Mouse (Mus musculus): ENCODE data around the gene Klhl21.
A peak's percentile ranks its signal among the peaks of the same experiment; 100 is the strongest.

The Klhl21 gene

GRCm38 (mm10) chr4:152008622-152009075 is at the start of gene Klhl21:
Gene Klhl21 (plus strand): TSS chr4:152008803.
- DNase-seq (ENCODE audit: extremely low read depth, low read depth), result peak; percentile 86

GRCm38 (mm10) chr4:151959849-151960512 is 48.6 kb upstream of the Klhl21 start:
- no peak for DNase-seq (ENCODE audit: extremely low read depth, low read depth)

- DNase-seq (ENCODE audit: extremely low read depth, low read depth), result peak; percentile 95
Observed at GRCm38 (mm10) chr4:151960513-151960854, 48.1 kb upstream of the Klhl21 start.

GRCm38 (mm10) chr4:151962817-151963216 is 45.8 kb upstream of the Klhl21 start:
- DNase-seq (ENCODE audit: extremely low read depth, low read depth), result peak; percentile 87

- DNase-seq (ENCODE audit: extremely low read depth, low read depth), result no peak
Observed at GRCm38 (mm10) chr4:151968204-151968921, 40.2 kb upstream of the Klhl21 start.

GRCm38 (mm10) chr4:151972221-151972967 is 36.2 kb upstream of the Klhl21 start:
- no peak for DNase-seq (ENCODE audit: extremely low read depth, low read depth)

GRCm38 (mm10) chr4:151975441-151975840 is 33.2 kb upstream of the Klhl21 start:
- DNase-seq (ENCODE audit: extremely low read depth, low read depth), result no peak

- DNase-seq (ENCODE audit: extremely low read depth, low read depth), result no peak
Observed at GRCm38 (mm10) chr4:151977748-151978147, 30.9 kb upstream of the Klhl21 start.

- no peak for DNase-seq (ENCODE audit: extremely low read depth, low read depth)
Observed at GRCm38 (mm10) chr4:151980699-151981098, 27.9 kb upstream of the Klhl21 start.

GRCm38 (mm10) chr4:151981363-151981762 is 27.2 kb upstream of the Klhl21 start:
- DNase-seq (ENCODE audit: extremely low read depth, low read depth), result no peak

GRCm38 (mm10) chr4:151983043-151983442 is 25.6 kb upstream of the Klhl21 start:
- DNase-seq (ENCODE audit: extremely low read depth, low read depth), result no peak

GRCm38 (mm10) chr4:151983560-151983959 is 25.0 kb upstream of the Klhl21 start:
- no peak for DNase-seq (ENCODE audit: extremely low read depth, low read depth)

GRCm38 (mm10) chr4:151985886-151986285 is 22.7 kb upstream of the Klhl21 start:
- no peak for DNase-seq (ENCODE audit: extremely low read depth, low read depth)

- no peak for DNase-seq (ENCODE audit: extremely low read depth, low read depth)
Observed at GRCm38 (mm10) chr4:151986650-151987049, 22.0 kb upstream of the Klhl21 start.

- DNase-seq (ENCODE audit: extremely low read depth, low read depth), result no peak
Observed at GRCm38 (mm10) chr4:151988014-151988341, 20.6 kb upstream of the Klhl21 start.

GRCm38 (mm10) chr4:151988342-151989109 is 20.1 kb upstream of the Klhl21 start, which contains the start of gene Thap3:
Gene Thap3 (minus strand): TSS chr4:151988997.
- DNase-seq (ENCODE audit: extremely low read depth, low read depth), result peak; percentile 26

GRCm38 (mm10) chr4:151989110-151989488 is 19.5 kb upstream of the Klhl21 start:
- no peak for DNase-seq (ENCODE audit: extremely low read depth, low read depth)

GRCm38 (mm10) chr4:151992091-151992490 is 16.5 kb upstream of the Klhl21 start:
- no peak for DNase-seq (ENCODE audit: extremely low read depth, low read depth)

- DNase-seq (ENCODE audit: extremely low read depth, low read depth), result no peak
Observed at GRCm38 (mm10) chr4:151993035-151993434, 15.6 kb upstream of the Klhl21 start.

GRCm38 (mm10) chr4:151994228-151995171 is 14.1 kb upstream of the Klhl21 start:
- DNase-seq (ENCODE audit: extremely low read depth, low read depth), result peak; percentile 50
